Mouse (Mus musculus): ENCODE measurements around the gene Cdca3. TPM values are rescaled to one million over a fixed set of nuclear protein-coding genes. Genes with fewer than 3 reads are reported as not detected.

The Cdca3 gene
- 76.5 and 80.3 TPM in 2 replicates for polyA plus RNA-seq (2012; rRNA removed)

DNA sequence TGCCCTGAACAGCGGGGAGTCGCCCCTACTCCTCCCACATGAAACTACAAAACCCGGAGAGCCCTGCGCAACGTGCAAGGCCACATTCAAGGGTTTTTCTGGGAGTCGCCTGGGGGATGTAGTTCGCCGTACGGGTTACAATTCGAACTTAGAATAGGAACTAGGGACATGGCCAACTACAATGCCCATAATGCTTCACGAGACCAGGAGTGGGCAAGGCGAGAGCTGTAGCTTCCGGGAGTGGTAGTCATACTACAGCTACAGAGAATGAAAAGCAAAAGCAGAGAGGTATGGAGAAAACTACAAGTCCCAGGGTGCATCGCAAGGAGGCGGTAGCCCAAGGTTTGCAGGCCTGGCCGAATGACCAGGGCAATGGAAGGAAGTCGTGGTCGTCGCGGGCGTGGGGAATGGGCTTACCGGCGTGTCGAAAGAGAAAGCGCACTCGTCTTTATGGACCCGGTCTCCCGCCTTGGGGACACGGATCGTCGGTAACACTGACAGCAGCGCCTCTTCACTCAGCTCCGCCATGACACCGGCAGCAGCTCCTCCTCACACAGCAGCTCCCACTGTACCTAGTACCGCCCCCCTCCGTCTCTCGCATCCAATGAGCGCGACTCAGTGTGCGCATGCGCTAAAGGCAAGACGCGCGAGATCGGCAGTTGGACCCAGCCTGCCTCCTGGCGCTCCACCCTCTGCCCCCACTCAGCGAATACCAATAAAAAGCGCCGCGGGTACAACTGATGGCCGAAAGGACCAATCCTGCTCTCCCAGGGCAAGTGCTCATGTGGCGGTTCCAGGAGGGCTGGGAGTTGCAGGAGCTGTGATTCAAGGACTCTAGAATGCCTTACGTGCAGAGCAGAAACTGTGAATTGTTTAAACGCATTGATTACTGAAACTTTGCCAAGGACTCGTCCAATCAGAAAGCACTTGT is at the start of gene Cdca3, which contains the start of gene Usp5:
Gene Cdca3, plus strand, starts transcription at position 680 of the 931 bp plus-strand sequence.
Gene Usp5, minus strand, starts transcription at position 617 of the 931 bp plus-strand sequence.

DNA sequence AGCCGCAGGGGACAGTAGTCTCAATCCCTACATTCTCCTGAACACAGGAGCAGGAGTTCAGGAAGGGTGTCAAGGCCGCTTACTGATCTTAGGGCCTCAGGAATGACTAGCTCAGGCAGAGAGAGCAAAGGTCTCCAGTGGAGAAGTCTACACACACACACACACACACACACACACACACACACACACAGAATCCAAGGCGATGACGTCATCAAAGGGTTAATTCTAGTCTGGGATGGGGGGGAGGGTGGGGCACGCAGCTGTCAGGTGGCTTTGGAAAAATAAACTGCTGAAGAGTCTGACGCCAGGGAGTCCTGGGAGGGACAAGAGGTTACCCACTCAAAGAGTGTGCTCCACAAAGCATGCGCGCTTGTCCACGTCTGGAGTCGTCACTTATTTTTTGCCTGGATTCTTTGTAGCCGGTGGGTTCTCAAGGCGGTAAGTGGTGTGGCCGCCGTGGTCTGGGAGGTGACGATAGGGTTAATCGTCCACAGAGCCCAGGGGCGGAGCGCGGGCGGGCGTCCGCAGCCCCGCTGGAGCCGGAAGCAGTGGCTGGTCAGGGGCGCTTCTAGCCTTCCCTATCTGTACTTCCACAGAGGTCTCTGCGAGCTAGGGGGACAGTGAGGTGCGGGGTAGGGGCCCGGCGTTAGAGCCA is 20.9 kb upstream of the Cdca3 start, which contains the start of gene Spsb2:
Gene Spsb2, plus strand, starts transcription at position 304 of the 655 bp plus-strand sequence.

DNA sequence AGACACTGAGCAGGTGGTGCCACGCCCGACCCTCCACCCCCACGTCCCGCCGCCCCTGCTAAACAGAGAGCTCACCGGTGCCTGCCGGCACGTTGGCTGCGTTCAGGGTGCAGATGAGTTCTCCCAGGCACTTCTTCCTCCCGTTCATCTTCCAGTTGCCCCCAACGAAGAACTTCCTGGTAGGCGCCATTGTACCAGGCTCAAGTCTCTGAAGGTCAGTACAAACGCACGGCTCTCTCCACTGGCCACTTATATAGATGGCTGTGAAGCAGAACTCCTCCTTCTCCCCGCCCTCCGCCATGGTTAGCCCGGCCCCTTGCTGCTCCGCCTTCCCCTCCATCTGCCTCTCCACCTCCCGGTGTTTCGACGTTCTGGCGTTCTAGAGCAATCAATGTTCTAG is 15.4 kb upstream of the Cdca3 start, which contains the start of gene Tpi1:
Gene Tpi1, minus strand, starts transcription at position 364 of the 400 bp plus-strand sequence.

DNA sequence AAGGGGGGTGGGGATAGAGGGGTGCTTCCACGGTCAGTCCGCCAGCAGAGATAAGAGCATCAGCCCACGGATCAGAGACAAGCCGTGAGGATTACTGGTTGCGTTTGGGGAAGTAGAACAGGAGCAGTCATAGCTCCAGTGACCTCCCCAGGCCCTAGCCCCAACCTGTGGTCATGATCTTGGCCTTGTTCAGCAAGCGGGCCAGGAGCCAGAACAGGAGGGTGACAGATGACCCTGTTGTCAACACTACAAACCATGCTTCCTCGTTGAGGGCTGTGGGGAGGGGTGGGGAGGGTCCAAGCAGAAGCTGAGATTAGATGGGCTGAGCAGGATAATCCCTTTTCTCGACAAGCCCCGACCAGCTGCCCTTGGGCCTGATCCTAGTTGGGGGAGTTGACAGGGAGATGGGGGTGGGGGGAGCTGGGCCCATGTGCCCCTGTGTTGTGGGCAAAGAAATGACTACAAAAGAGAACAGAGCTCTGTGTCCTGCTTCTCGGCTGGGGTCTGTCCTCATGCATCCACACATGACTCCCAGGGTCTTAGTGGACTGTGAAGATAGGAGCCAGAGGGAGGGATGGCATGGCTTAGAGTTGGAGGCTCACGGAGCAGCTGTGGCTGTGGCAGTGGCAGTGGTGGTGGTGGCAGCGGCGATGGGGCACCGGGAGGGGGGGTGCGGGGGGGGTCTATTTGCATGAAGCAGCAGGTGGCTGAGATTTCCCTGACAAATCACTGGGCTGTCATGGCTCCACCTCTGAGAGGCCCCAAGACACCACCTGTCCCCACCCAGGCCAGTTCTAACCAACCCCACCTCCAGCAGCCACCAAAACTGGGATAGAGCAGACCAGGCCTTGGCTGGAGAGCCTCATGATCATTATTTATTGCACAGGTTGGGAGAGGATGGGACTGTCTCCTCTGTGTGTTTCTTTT is 11.2 kb downstream of the Cdca3 start, which contains the start of gene Gnb3:
Gene Gnb3, minus strand, starts transcription at position 35 of the 927 bp plus-strand sequence.

DNA sequence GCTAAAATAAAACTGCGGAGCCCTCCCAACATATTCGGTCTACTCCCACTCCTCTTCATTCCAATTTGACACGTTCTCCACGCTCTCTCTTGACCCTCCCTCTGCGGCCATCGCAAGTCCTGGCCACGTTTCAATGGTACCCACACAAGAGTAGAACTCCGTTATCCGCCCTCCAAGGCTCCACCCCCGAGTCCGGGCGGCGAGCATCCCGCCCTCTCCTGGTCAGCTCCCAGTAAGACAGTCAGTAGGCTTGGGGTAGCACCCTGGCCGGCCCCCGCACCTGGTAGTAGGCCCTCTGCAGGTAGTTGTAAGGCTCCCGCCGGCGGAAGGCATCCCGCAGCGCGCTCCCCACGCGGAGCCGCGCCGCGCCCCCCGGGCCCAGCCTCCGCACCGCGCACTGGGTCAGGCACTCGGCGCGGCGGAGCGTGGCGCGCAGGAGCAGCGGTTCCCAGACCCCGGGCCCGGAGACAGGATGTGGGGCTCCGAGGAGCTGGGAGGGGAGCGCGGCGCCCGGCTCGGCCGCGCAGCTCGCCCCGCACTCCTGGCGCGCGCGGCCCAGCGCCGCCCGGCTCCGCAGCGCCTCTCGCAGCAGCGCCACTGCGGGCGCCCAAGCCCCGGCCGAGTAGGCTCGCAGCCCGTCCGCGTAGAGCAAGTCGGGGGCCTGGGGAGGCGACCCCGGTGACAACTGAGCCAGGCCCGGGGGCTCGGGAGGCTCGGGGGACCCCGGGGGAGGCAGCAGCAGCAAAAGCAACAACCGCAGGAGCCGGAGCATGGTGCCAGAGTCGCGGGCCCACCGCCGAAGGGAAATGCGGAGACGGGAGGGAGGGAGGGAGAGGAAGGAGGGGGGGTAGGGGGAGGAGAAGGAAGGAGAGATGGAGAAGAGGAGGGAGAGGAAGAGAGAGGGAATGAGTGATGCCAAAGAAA is 27.8 kb downstream of the Cdca3 start, which contains the start of gene P3h3:
Gene P3h3, minus strand, starts transcription at position 837 of the 924 bp plus-strand sequence.

DNA sequence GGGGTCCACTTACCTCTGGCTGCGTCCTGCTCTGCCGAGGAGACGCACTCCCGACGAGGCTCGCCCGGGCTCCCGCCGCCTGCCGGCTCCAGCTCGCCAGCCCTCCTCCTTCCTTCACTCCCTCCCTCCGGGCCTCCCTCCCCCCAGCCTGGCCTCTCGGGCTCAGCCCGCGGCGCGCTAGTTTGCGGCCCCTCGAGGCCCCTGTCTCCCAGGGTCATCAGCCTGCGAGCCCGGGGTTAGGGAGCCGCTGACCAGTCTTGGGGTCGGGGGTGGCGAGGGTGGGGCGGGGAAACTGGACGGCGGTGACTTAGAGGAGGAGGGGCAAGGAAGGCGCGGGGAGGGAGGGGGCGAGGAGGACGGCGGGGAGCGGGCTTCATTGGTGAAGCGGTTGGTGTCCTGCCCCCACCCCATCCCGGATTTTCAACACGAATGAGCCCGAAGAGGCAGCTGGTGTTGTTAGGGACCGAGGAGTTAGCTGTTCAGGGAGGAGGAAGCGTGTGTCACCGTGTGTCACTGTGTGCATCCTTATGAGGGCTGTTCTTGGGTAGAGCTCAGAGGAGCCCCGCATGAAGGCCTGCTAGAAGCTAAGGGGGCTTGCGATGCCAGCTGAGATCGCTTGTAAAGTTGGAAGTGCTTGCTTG is 34.4 kb downstream of the Cdca3 start, which contains the start of gene Gpr162:
Gene Gpr162, minus strand, starts transcription at position 326 of the 641 bp plus-strand sequence.

Other genes with a start within 250 kb of the Cdca3 start
- gene C1s2, start 193.5 kb upstream of the Cdca3 start, polyA plus RNA-seq (2012; rRNA removed) = 0.01 TPM in 1 of 2 replicates, not detected in the other
- 144 and 183 TPM in 2 replicates for gene Lpcat3, start 166.5 kb upstream of the Cdca3 start, polyA plus RNA-seq (2012; rRNA removed)
- 72.1 and 82.3 TPM in 2 replicates for gene Emg1, start 117.4 kb upstream of the Cdca3 start, polyA plus RNA-seq (2012; rRNA removed)
- gene Phb2, start 117.2 kb upstream of the Cdca3 start, polyA plus RNA-seq (2012; rRNA removed) = 119 and 130 TPM in 2 replicates
- gene Ptpn6, start 90.8 kb upstream of the Cdca3 start, polyA plus RNA-seq (2012; rRNA removed) = 33.5 and 37.1 TPM in 2 replicates
- gene Grcc10, start 88.2 kb upstream of the Cdca3 start, polyA plus RNA-seq (2012; rRNA removed) = 75.8 and 79.2 TPM in 2 replicates
- gene Gm45234, start 73.5 kb upstream of the Cdca3 start, polyA plus RNA-seq (2012; rRNA removed) = not detected in 2 replicates
- gene Atn1, start 73.0 kb upstream of the Cdca3 start, polyA plus RNA-seq (2012; rRNA removed) = 2.4 and 3.4 TPM in 2 replicates
- 0.29 and 0.42 TPM in 2 replicates for gene Eno2, start 59.9 kb upstream of the Cdca3 start, polyA plus RNA-seq (2012; rRNA removed)
- gene Lrrc23, start 49.8 kb upstream of the Cdca3 start, polyA plus RNA-seq (2012; rRNA removed) = 0.05 and 0.06 TPM in 2 replicates
- gene Spsb2, start 20.9 kb upstream of the Cdca3 start, polyA plus RNA-seq (2012; rRNA removed) = 6.0 and 6.8 TPM in 2 replicates
- 397 and 428 TPM in 2 replicates for gene Tpi1, start 15.3 kb upstream of the Cdca3 start, polyA plus RNA-seq (2012; rRNA removed)
- gene Usp5, start 63 bp upstream of the Cdca3 start, polyA plus RNA-seq (2012; rRNA removed) = 23.8 and 25.3 TPM in 2 replicates
- 0.02 and 0.03 TPM in 2 replicates for gene Gnb3, start 10.7 kb downstream of the Cdca3 start, polyA plus RNA-seq (2012; rRNA removed)
- 3.8 and 3.9 TPM in 2 replicates for gene P3h3, start 28.2 kb downstream of the Cdca3 start, polyA plus RNA-seq (2012; rRNA removed)
- gene Gpr162, start 34.4 kb downstream of the Cdca3 start, polyA plus RNA-seq (2012; rRNA removed) = 0.04 and 0.06 TPM in 2 replicates
- gene Cd4, start 58.7 kb downstream of the Cdca3 start, polyA plus RNA-seq (2012; rRNA removed) = 0.17 and 0.19 TPM in 2 replicates
- 0.14 and 0.20 TPM in 2 replicates for gene Lag3, start 82.2 kb downstream of the Cdca3 start, polyA plus RNA-seq (2012; rRNA removed)
- gene Ptms, start 90.6 kb downstream of the Cdca3 start, polyA plus RNA-seq (2012; rRNA removed) = 162 TPM in 2 replicates
- 101 and 113 TPM in 2 replicates for gene Mlf2, start 101.8 kb downstream of the Cdca3 start, polyA plus RNA-seq (2012; rRNA removed)
- 58.9 and 63.0 TPM in 2 replicates for gene Cops7a, start 136.0 kb downstream of the Cdca3 start, polyA plus RNA-seq (2012; rRNA removed)
- gene Pianp, start 167.1 kb downstream of the Cdca3 start, polyA plus RNA-seq (2012; rRNA removed) = 0.04 and 0.06 TPM in 2 replicates
- 18.4 and 20.2 TPM in 2 replicates for gene Zfp384, start 179.6 kb downstream of the Cdca3 start, polyA plus RNA-seq (2012; rRNA removed)
- 22.3 and 26.4 TPM in 2 replicates for gene Ing4, start 210.2 kb downstream of the Cdca3 start, polyA plus RNA-seq (2012; rRNA removed)
- 3.3 and 4.0 TPM in 2 replicates for gene Acrbp, start 220.1 kb downstream of the Cdca3 start, polyA plus RNA-seq (2012; rRNA removed)
- 1.1 and 1.4 TPM in 2 replicates for gene Lpar5, start 238.4 kb downstream of the Cdca3 start, polyA plus RNA-seq (2012; rRNA removed)